Mouse (Mus musculus) stomach, embryonic 16.5 days (tissue): ENCODE data around the gene Stum. TPM values are rescaled to one million over a fixed set of nuclear protein-coding genes. Genes with fewer than 3 reads are reported as not detected.
"Not testable (repeated sequence)": the region's sequence is repeated elsewhere in the genome, so short reads cannot be mapped to it uniquely, and the experiment has no call there.

Experiments
- ATAC-seq: fragments of 200-750 bp; cut with Nextera tagmentation; 2 replicates; pipeline ENCODE4 v1.8.0; 2017; ENCODE audit warnings: moderate number of reproducible peaks, moderate TSS enrichment; ENCODE audit not compliant: insufficient read depth, low FRiP score
- H3K27ac ChIP-seq: fragments of 300-500 bp; sonication (generic); 2 replicates; pipeline ENCODE4 v1.5.1; 2014; ENCODE audit warnings: low read length
- H3K27me3 ChIP-seq: fragments of 300-500 bp; sonication (generic); 2 replicates; pipeline ENCODE4 v1.6.1; 2014; ENCODE audit warnings: low read length, control low read depth, mixed read lengths; ENCODE audit not compliant: control insufficient read depth, insufficient read depth
- H3K36me3 ChIP-seq: fragments of 300-500 bp; sonication (generic); 2 replicates; pipeline ENCODE4 v1.6.1; 2014; ENCODE audit warnings: low read length; ENCODE audit not compliant: control insufficient read depth, insufficient read depth
- H3K4me1 ChIP-seq: fragments of 300-500 bp; sonication (generic); 2 replicates; pipeline ENCODE4 v1.6.1; 2014; ENCODE audit warnings: low read length, control low read depth, mixed read lengths; ENCODE audit not compliant: control insufficient read depth, insufficient read depth
- H3K4me2 ChIP-seq: fragments of 300-500 bp; sonication (generic); 2 replicates; pipeline ENCODE4 v1.6.1; 2014; ENCODE audit warnings: low read depth, low read length, mixed read lengths
- H3K4me3 ChIP-seq: fragments of 300-500 bp; sonication (generic); replicated peaks from 2 replicates; pipeline ENCODE4 v1.5.1; 2014; ENCODE audit warnings: mild to moderate bottlenecking, low read length
- H3K9ac ChIP-seq: fragments of 300-500 bp; sonication (generic); 2 replicates; pipeline ENCODE4 v1.6.1; 2014; ENCODE audit warnings: low read length
- H3K9me3 ChIP-seq: fragments of 300-500 bp; sonication (generic); replicated peaks from 2 replicates; pipeline ENCODE4 v1.6.1; 2016; ENCODE audit warnings: low read length, control low read depth; ENCODE audit not compliant: control insufficient read depth
- WGBS: fragments of 180-500 bp; shearing (Covaris S2); extraction: QIAGEN DNeasy Blood & Tissue Kit; methylation state at CpG from one replicate; pipeline ENCODE4 v1.1.7; 2014; 5-methylcytosine and 5-hydroxymethylcytosine counted together
- polyA plus RNA-seq: library from polyadenylated mRNA; unstranded; fragments of >200 nt; fragmentation: Nextera tagmentation; extraction: Ambion mirVana; gene quantifications from 2 replicates; pipeline ENCODE4 v1.2.1, GENCODE M21; 2015

Stum gene
- polyA plus RNA-seq, 1 experiment from 2014 or later, result 1.5 TPM

DNA sequence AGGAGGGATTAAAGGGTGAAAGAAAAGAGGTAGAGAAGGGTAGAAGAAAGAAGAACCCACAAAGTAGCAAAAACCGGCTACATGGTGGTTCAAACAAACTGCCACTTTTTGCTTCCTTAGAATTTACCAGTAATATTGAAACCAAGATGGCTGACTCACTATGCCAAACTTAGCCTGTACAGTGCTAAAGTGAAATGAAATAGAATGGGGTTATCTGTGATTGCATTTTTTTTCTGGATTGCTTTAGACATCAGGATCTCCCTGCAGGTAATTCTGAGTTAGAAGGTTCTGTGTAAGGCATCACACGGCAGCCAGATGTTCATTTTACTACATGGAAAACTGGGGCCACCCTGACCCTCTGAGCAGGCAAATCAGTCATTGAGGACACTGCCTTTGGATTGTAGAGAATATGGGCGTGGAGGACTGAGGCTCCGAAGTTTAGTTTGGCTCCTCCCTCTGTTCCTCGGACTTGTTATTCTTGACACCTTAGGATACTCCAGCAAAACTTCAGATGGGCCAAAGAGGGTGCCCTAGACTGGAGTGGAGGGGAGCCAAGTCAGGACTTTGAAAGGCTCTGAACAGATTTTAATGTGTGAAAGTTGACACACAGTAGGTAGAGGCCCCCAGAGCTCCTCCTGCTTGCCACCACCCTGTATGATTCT, 91.0 kb downstream of the Stum start:
- H3K36me3 ChIP-seq, result no peaks in the 10 kb centered on the region
- H3K4me2 ChIP-seq, result no peak overlapping the region
- no peak overlapping the region for H3K9ac ChIP-seq
- no peaks in the 10 kb centered on the region for H3K27me3 ChIP-seq
- ATAC-seq, result no peak
- H3K27ac ChIP-seq, result no peak overlapping the region
- no peak overlapping the region for H3K4me3 ChIP-seq
- H3K4me1 ChIP-seq, result peaks cover 31% of the 10 kb centered on the region
- no peaks in the 10 kb centered on the region for H3K9me3 ChIP-seq
- WGBS, result 73% methylated on average over 5 of the region's 5 CpGs

DNA sequence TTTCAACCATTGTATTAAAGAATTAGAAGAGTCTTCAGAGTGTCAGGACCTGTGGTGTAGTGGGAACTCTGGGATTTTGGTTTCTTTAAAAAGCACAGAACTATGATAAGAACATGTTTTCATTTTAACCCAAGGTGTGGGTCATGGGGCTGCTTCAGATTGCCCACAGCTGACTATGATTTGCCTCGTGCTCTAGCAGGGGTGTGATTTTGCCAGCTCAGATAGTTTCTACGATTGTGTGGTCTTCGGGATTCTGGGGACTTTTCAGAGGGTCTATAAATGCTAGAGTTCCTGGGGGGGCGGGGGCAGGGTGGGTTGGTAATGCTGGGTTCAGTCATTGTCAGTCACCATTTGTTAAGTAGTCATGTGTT, 91.7 kb downstream of the Stum start:
- Histone ChIP-seq H3K27me3 (no peaks in the 10 kb centered on the region), H3K4me2 (no peak overlapping the region), H3K4me3 (no peak overlapping the region), H3K27ac (no peak overlapping the region), H3K36me3 (no peaks in the 10 kb centered on the region), H3K9ac (no peak overlapping the region), H3K4me1 (peaks cover 34% of the 10 kb centered on the region), H3K9me3 (no peaks in the 10 kb centered on the region)
- 91% methylated on average over 4 of the region's 4 CpGs for WGBS
- ATAC-seq, result no peak

DNA sequence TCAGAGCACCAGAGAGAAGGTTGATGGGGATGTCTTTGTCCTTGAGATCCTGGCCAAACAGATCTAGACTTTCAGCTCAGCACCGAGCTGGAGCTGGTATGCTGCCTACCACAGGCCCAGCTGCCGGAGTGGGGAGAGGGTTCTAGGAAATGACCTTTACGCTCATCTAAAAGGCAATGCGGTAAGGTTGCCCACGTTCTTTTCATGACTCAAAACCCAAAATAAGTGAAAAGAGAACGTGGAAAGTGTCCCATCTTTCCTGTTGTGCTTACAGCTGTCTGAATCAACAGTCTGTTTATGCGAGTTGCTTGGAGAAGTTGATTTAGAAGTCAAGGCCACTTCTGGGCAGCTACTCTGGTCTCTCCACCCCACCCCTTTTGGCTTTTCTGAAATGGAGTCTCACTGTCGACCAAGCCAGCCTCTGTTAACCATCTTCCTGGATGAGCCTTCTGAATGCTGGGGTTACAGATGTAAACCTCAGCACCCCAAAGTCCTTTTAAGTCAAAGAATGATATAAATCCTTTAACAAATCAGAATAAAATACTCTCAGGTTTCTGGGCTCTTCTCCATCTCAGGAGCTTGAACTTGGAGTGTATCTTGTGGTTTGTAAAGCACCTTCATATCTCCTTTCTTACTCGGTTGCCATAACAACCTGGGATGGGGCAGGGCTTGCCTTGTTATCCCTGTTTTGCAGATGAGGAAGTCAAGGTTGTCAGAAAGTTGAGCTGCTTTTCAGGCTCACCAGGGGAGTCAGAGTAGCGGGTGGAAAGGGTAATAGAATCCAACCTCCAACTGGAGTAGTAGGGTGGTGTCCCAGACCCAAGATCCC, 92.3 kb downstream of the Stum start:
- H3K27ac ChIP-seq, result peak overlapping the region; percentile 74
- no peak overlapping the region for H3K4me3 ChIP-seq
- H3K36me3 ChIP-seq, result no peaks in the 10 kb centered on the region
- H3K4me1 ChIP-seq, result peaks cover 40% of the 10 kb centered on the region
- H3K9ac ChIP-seq, result 0 out of 2 replicates have a peak overlapping the region, but pooled peaks have one; percentile 26
- H3K27me3 ChIP-seq, result no peaks in the 10 kb centered on the region
- 73% methylated on average over 10 of the region's 10 CpGs for WGBS
- no peak for ATAC-seq
- no peak overlapping the region for H3K4me2 ChIP-seq
- no peaks in the 10 kb centered on the region for H3K9me3 ChIP-seq

- 65% methylated on average over 3 of the region's 3 CpGs for WGBS
- Histone ChIP-seq H3K4me1 (peaks cover 43% of the 10 kb centered on the region), H3K36me3 (no peaks in the 10 kb centered on the region), H3K4me3 (no peak overlapping the region), H3K27me3 (no peaks in the 10 kb centered on the region), H3K27ac (peak overlapping the region; percentile 74), H3K4me2 (no peak overlapping the region), H3K9me3 (no peaks in the 10 kb centered on the region), H3K9ac (peak overlapping the region; percentile 26; the same call in 1 of the 2 replicates)
- no peak for ATAC-seq
Measured at GRCm38 (mm10) chr1:180390321-180390731, 93.0 kb downstream of the Stum start.

GRCm38 (mm10) chr1:180389213-180389760, 94.0 kb downstream of the Stum start:
- ATAC-seq, H3K27ac ChIP-seq, H3K9me3 ChIP-seq, H3K4me3 ChIP-seq, H3K36me3 ChIP-seq, H3K4me2 ChIP-seq, H3K9ac ChIP-seq, H3K27me3 ChIP-seq: not testable (repeated sequence)
- H3K4me1 ChIP-seq, result peaks cover 51% of the 10 kb centered on the region
- WGBS, result 66% methylated on average over 11 of the region's 11 CpGs

GRCm38 (mm10) chr1:180388481-180388880, 94.8 kb downstream of the Stum start:
- no peaks in the 10 kb centered on the region for H3K36me3 ChIP-seq
- no peak overlapping the region for H3K9ac ChIP-seq
- peak overlapping the region; percentile 80 for H3K27ac ChIP-seq
- no peak overlapping the region for H3K4me2 ChIP-seq
- WGBS, result 22% methylated on average over 1 of the region's 1 CpGs
- no peak for ATAC-seq
- H3K4me3 ChIP-seq, result no peak overlapping the region
- H3K9me3 ChIP-seq, result no peaks in the 10 kb centered on the region
- peaks cover 55% of the 10 kb centered on the region for H3K4me1 ChIP-seq
- H3K27me3 ChIP-seq, result no peaks in the 10 kb centered on the region

DNA sequence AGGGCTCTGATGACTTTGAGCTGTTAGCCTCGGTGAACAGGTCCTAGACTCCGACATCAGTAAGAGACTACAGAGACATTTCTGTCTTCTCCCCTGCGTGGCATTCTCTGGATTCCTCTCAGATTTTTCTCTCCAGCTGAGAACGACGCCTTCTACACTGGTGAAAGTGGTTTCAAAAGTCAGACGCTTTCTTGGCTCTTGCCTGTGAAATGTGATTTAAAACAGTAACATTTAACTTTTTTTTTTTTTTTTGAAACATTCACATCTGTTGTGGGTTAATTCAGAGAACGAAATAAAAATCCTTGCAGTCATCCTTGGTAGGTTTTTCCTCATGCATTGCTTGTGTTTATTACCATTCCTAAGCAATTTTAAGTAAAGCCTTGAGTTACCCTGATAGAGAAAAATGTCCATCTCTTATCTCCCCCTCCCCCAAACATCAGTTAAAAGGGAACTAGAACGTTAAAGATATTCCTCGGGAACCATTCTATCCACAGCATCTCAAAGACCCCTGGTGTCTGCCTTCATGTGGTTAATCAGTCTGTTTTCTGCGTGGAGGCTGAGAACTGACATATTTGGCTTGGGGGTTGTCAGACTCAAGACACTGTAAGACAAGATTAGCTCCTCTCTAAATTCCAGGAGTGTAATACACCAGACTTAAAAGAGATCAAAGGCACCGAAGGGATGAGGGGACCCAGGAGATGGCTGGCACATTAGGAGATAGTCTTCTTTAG, 95.4 kb downstream of the Stum start:
- WGBS, result 9% methylated on average over 11 of the region's 11 CpGs
- Histone ChIP-seq H3K36me3 (no peaks in the 10 kb centered on the region), H3K4me2 (peak overlapping the region; percentile 68), H3K9ac (peak overlapping the region; percentile 52), H3K4me3 (peak overlapping the region; percentile 46), H3K9me3 (no peaks in the 10 kb centered on the region), H3K27me3 (no peaks in the 10 kb centered on the region), H3K27ac (peak overlapping the region; percentile 80), H3K4me1 (peaks cover 55% of the 10 kb centered on the region)
- ATAC-seq, result no peak

DNA sequence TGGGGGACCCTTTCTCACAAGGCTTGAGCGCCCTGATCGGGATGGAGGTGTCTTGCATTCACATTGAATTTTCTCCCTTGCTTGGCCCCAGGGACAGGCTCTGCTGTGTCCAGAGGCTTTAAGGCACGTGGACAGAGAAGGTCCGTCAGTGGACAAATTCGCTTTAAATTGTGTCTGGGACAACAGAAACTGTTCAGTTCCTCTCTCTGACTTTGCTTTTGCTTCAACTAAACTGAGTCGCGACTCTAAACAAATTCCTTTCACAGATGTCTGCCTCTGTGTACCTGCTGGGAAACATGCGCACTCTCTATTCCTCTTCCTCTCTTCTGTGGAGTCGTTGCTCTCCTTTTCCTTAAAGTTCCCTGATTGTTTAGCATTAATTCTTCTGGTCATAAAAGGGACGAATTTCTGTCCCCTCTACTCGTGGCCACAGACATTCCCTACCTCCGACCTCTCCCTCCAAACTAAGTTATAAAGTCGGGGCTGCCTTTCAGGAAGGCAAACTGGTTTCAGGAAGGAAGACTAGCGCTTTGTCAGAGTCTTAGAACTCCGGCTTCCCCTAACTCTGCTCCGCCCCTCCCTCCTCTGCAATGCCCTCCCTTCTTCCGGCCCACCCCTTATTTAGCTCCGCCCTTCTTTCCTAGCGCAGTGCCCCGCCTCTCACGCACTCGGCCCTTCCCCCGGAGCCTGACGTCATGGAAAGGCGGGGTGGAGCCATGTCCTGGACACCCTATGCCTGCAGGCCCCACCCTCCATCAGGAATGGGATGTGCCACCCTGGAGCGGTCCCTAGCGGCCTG, 96.2 kb downstream of the Stum start:
- Histone ChIP-seq H3K27ac (peak overlapping the region; percentile 93), H3K9ac (peak overlapping the region; percentile 69), H3K4me3 (peak overlapping the region; percentile 46), H3K4me2 (peak overlapping the region; percentile 68), H3K9me3 (no peaks in the 10 kb centered on the region), H3K4me1 (peaks cover 55% of the 10 kb centered on the region), H3K27me3 (no peaks in the 10 kb centered on the region), H3K36me3 (no peaks in the 10 kb centered on the region)
- ATAC-seq, result peak; percentile 98
- under 1% methylated on average over 27 of the region's 27 CpGs for WGBS
